Mouse (Mus musculus): ENCODE measurements around the gene Tex19.2. TPM values are rescaled to one million over a fixed set of nuclear protein-coding genes. Genes with fewer than 3 reads are reported as not detected.

Gene Tex19.2
- total and polyA plus RNA-seq, 3 experiments, result 7.4 to 17.1 (median 8.0) TPM

DNA sequence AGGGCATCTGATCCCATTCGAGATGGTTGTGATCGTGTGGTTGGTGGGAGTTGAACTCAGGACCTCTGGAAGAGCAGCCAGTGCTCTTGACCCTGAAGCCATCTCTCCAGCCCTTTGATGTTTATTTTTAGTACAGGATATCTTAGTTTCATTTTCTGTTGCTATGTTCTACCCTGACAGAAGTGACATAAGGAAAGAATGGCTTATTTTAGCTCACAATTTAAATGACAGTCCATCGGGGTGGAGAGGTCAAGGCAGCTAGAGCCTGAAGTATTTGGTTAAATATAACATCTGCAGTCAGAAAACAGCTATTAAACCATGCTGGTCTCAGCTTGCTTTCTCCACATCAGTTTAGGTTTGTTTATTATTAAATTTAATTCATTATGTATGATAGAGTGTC is 2.7 kb upstream of the Tex19.2 start:
- no peak overlapping the region for H3K4me3 ChIP-seq (ENCODE audit: low read depth, low read length)
- TF ChIP-seq GATA2 (IDR thresholded peaks at IDR 0.05; ENCODE audit: borderline replicate concordance, low read depth, low read length) (no peak), CTCF (IDR thresholded peaks at IDR 0.05; ENCODE audit: low read depth, low read length) (no peak), TAL1 (conservative IDR thresholded peaks at IDR 0.05; ENCODE audit: low read depth, low read length) (no peak), POLR2AphosphoS5 (IDR thresholded peaks at IDR 0.05; ENCODE audit: insufficient replicate concordance, low read depth, low read length) (no peak)
- ATAC-seq (ENCODE audit: extremely low read depth, insufficient number of reproducible peaks, low FRiP score, poor library complexity, severe bottlenecking) (no peak), DNase-seq (ENCODE audit: low spot score) (no peak)
- peaks cover 12% of the 10 kb centered on the region for H3K36me3 ChIP-seq (replicated peaks)
- H3K27me3 ChIP-seq (ENCODE audit: insufficient read depth, low read length), result 0 out of 2 replicates have a peak, but pooled peaks cover 4% of the 10 kb centered on the region
- H3K9me3 ChIP-seq (replicated peaks), result no peaks in the 10 kb centered on the region
- peaks cover 55% of the 10 kb centered on the region for H3K4me1 ChIP-seq (ENCODE audit: insufficient read depth, low read depth, low read length)

- Histone ChIP-seq H3K9me3 (replicated peaks) (no peaks in the 10 kb centered on the region), H3K27me3 (ENCODE audit: insufficient read depth, low read length) (0 out of 2 replicates have a peak, but pooled peaks cover 4% of the 10 kb centered on the region), H3K36me3 (replicated peaks) (peaks cover 29% of the 10 kb centered on the region), H3K4me3 (ENCODE audit: low read depth, low read length) (peak overlapping the region; percentile 73), H3K4me1 (ENCODE audit: insufficient read depth, low read depth, low read length) (peaks cover 46% of the 10 kb centered on the region)
- ATAC-seq (ENCODE audit: extremely low read depth, insufficient number of reproducible peaks, low FRiP score, poor library complexity, severe bottlenecking) (peak; percentile 80), DNase-seq (ENCODE audit: low spot score) (peak; percentile 74)
- TF ChIP-seq GATA1 (IDR thresholded peaks at IDR 0.05; ENCODE audit: borderline replicate concordance, low read length) (no peak), GATA2 (IDR thresholded peaks at IDR 0.05; ENCODE audit: borderline replicate concordance, low read depth, low read length) (no peak), POLR2AphosphoS5 (IDR thresholded peaks at IDR 0.05; ENCODE audit: insufficient replicate concordance, low read depth, low read length) (no peak)
Observed at GRCm38 (mm10) chr11:121118106-121118505, 371 bp downstream of the Tex19.2 start.

GRCm38 (mm10) chr11:121112091-121112775 is 6.2 kb downstream of the Tex19.2 start:
- TF ChIP-seq GATA2 (IDR thresholded peaks at IDR 0.05; ENCODE audit: borderline replicate concordance, low read depth, low read length) (no peak), CTCF (IDR thresholded peaks at IDR 0.05; ENCODE audit: low read depth, low read length) (no peak), TAL1 (conservative IDR thresholded peaks at IDR 0.05; ENCODE audit: low read depth, low read length) (no peak), GATA1 (IDR thresholded peaks at IDR 0.05; ENCODE audit: borderline replicate concordance, low read length) (no peak), POLR2AphosphoS5 (IDR thresholded peaks at IDR 0.05; ENCODE audit: insufficient replicate concordance, low read depth, low read length) (no peak)
- no peak for DNase-seq (ENCODE audit: low spot score)
- Histone ChIP-seq H3K4me1 (ENCODE audit: insufficient read depth, low read depth, low read length) (peaks cover 21% of the 10 kb centered on the region), H3K4me3 (ENCODE audit: low read depth, low read length) (no peak overlapping the region), H3K36me3 (replicated peaks) (peaks cover 35% of the 10 kb centered on the region), H3K27me3 (ENCODE audit: insufficient read depth, low read length) (peaks cover 18% of the 10 kb centered on the region), H3K9me3 (replicated peaks) (no peaks in the 10 kb centered on the region)
- ATAC-seq (ENCODE audit: extremely low read depth, insufficient number of reproducible peaks, low FRiP score, poor library complexity, severe bottlenecking), result no peak

DNA sequence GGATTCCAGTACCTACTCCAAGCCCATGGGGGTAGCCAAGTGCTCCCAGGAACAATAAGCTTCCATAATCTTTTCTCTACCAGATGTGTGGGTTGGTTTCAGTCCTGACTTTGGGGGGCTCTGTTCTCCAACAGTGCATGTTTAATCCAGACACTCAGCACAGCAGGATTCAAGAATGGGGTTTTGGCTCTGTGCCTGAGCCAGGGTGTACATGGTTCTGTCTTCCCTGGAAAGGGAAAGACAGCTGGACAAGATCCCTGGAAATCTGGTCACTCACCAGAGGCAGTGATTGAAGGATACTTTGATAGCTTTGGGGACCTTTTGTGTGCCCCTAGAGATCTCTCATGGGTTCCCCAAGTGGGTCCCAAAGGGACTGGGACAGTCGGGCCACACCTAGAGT is 6.9 kb downstream of the Tex19.2 start:
- peaks cover 18% of the 10 kb centered on the region for H3K27me3 ChIP-seq (ENCODE audit: insufficient read depth, low read length)
- H3K9me3 ChIP-seq (replicated peaks), result no peaks in the 10 kb centered on the region
- no peak for ATAC-seq (ENCODE audit: extremely low read depth, insufficient number of reproducible peaks, low FRiP score, poor library complexity, severe bottlenecking)
- H3K36me3 ChIP-seq (replicated peaks), result peaks cover 29% of the 10 kb centered on the region
- TF ChIP-seq GATA1 (IDR thresholded peaks at IDR 0.05; ENCODE audit: borderline replicate concordance, low read length) (no peak), GATA2 (IDR thresholded peaks at IDR 0.05; ENCODE audit: borderline replicate concordance, low read depth, low read length) (no peak), CTCF (IDR thresholded peaks at IDR 0.05; ENCODE audit: low read depth, low read length) (no peak), POLR2AphosphoS5 (IDR thresholded peaks at IDR 0.05; ENCODE audit: insufficient replicate concordance, low read depth, low read length) (no peak)
- H3K4me3 ChIP-seq (ENCODE audit: low read depth, low read length), result no peak overlapping the region
- DNase-seq (ENCODE audit: low spot score), result no peak
- H3K4me1 ChIP-seq (ENCODE audit: insufficient read depth, low read depth, low read length), result peaks cover 15% of the 10 kb centered on the region

DNA sequence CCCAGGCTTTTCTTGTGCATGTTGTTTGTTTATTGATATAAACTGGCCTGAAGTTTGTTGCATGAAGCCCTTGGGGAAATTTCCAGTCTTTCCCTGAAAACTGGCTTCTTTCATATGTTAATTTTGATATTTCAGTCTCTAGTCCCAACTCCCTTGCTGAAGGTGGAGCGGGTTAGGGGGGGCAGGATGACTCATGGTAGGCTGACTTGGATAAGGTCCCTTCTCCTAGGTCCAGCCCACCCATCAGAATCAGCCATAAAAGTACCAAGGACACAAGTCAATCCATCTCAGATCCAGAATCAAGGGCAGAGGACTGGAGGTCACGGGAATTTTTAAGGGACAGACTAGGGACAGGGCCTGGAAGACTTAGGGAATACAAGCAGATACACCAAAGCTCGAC is 7.4 kb downstream of the Tex19.2 start:
- no peak for DNase-seq (ENCODE audit: low spot score)
- peaks cover 10% of the 10 kb centered on the region for H3K4me1 ChIP-seq (ENCODE audit: insufficient read depth, low read depth, low read length)
- H3K36me3 ChIP-seq (replicated peaks), result peaks cover 23% of the 10 kb centered on the region
- peaks cover 18% of the 10 kb centered on the region for H3K27me3 ChIP-seq (ENCODE audit: insufficient read depth, low read length)
- H3K4me3 ChIP-seq (ENCODE audit: low read depth, low read length), result no peak overlapping the region
- TF ChIP-seq POLR2AphosphoS5 (IDR thresholded peaks at IDR 0.05; ENCODE audit: insufficient replicate concordance, low read depth, low read length) (no peak), GATA2 (IDR thresholded peaks at IDR 0.05; ENCODE audit: borderline replicate concordance, low read depth, low read length) (no peak), CTCF (IDR thresholded peaks at IDR 0.05; ENCODE audit: low read depth, low read length) (no peak), GATA1 (IDR thresholded peaks at IDR 0.05; ENCODE audit: borderline replicate concordance, low read length) (no peak)
- no peaks in the 10 kb centered on the region for H3K9me3 ChIP-seq (replicated peaks)
- no peak for ATAC-seq (ENCODE audit: extremely low read depth, insufficient number of reproducible peaks, low FRiP score, poor library complexity, severe bottlenecking)

GRCm38 (mm10) chr11:121109986-121110385 is 8.5 kb downstream of the Tex19.2 start:
- no peak for TF ChIP-seq GATA1 (IDR thresholded peaks at IDR 0.05; ENCODE audit: borderline replicate concordance, low read length)
- TF ChIP-seq POLR2AphosphoS5 (IDR thresholded peaks at IDR 0.05; ENCODE audit: insufficient replicate concordance, low read depth, low read length), result no peak
- no peak for TF ChIP-seq CTCF (IDR thresholded peaks at IDR 0.05; ENCODE audit: low read depth, low read length)
- no peak for TF ChIP-seq TAL1 (conservative IDR thresholded peaks at IDR 0.05; ENCODE audit: low read depth, low read length)
- no peak for TF ChIP-seq GATA2 (IDR thresholded peaks at IDR 0.05; ENCODE audit: borderline replicate concordance, low read depth, low read length)
- DNase-seq (ENCODE audit: low spot score) (no peak), ATAC-seq (ENCODE audit: extremely low read depth, insufficient number of reproducible peaks, low FRiP score, poor library complexity, severe bottlenecking) (no peak)
- peaks cover 21% of the 10 kb centered on the region for H3K36me3 ChIP-seq (replicated peaks)
- peaks cover 7% of the 10 kb centered on the region for H3K4me1 ChIP-seq (ENCODE audit: insufficient read depth, low read depth, low read length)
- H3K9me3 ChIP-seq (replicated peaks), result no peaks in the 10 kb centered on the region
- peaks cover 18% of the 10 kb centered on the region for H3K27me3 ChIP-seq (ENCODE audit: insufficient read depth, low read length)
- no peak overlapping the region for H3K4me3 ChIP-seq (ENCODE audit: low read depth, low read length)
